Mouse (Mus musculus) small intestine, adult 2 months (tissue): ENCODE results near the gene Aldh1a2.

Source experiments
- CTCF ChIP-seq: fragments of 200-500 bp; IDR thresholded peaks from 2 replicates; pipeline ENCODE4 v1.5.1; 2012; ENCODE audit warnings: low read depth, mild to moderate bottlenecking, control low read depth, inconsistent platforms, low read length, moderate library complexity, mixed read lengths; ENCODE audit not compliant: insufficient replicate concordance, insufficient read length; ENCODE audit errors: extremely low read depth
- POLR2A ChIP-seq: fragments of 200-500 bp; IDR thresholded peaks from 2 replicates; pipeline ENCODE4 v1.6.1; 2012; ENCODE audit warnings: low read depth, mild to moderate bottlenecking, control low read depth, inconsistent platforms, low read length, moderate library complexity

DNA sequence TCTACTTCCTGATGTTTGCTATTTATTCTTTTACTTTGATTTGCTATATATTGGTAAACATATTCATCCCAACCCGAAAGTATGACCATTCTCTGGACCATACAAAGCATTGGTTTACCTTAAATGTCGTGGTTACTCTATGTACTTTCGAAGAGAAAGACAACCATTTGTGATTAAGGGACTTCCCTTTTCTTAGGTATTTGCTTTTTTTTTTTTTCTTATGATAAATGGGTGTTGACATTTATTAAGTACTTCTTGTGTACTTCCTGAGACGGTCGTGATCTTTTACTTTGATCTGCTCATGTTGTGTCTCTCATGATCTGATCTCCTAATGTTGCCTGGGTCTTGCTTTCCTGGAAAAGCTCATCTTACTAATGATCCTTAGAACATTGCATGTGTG is 16.8 kb upstream of the Aldh1a2 start:
- no peak for TF ChIP-seq CTCF
- no peak for TF ChIP-seq POLR2A
